Comparison of ENCODE assay signal across 30 mouse cellular contexts in the genomic region with DNA sequence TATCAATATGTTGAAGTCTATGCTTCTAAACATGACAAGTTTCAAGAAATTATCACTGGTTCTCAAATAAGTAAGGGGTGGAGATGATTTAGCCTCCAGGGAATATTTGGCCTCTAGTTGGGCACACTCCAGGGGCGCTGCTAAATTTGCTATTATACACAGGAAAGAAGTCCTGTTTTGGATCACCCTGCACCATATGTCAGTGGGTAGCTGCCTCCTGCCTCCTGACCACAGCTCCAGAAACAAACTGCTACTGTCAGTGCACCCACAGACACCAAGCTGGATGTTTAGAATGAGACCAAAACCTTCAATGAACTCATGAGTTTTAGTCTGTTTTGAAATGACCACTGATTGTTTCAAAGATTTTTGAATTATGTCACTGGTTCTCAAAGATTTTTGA. TPM values are rescaled to one million over a fixed set of nuclear protein-coding genes. Genes with fewer than 3 reads are reported as not detected.
A peak's percentile ranks its signal among the peaks of the same experiment; 100 is the strongest.
DNase-seq lines count a peak whose midpoint lies in the region; ATAC-seq and TF ChIP-seq lines count a peak whose summit lies in the region.
"Had no signal": no experiment of that assay in that cellular context is flagged by ENCODE, and none has a peak within 500 bp of the region (broad histone marks: within the 10 kb centered on the region; RNA-seq: fewer than 3 reads in every experiment).

No protein-coding gene starts in this region.

- no peak overlapping the region for H3K27ac ChIP-seq in cerebellum, adult 2 months (ENCODE audit: insufficient read depth, low read length)
- H3K27ac ChIP-seq: forebrain, embryonic 10.5 days; forebrain, embryonic 13.5 days; heart, adult 2 months; heart, embryonic 10.5 days; heart, embryonic 13.5 days; hindbrain, embryonic 14.5 days; hindbrain, postnatal 0 days had no signal

- H3K4me1 ChIP-seq in cerebellum, adult 2 months (ENCODE audit: control insufficient read depth, insufficient read depth, low read length): peaks cover 3% of the 10 kb centered on the region; the same call in 1 of the 2 replicates
- H3K4me1 ChIP-seq: forebrain, embryonic 13.5 days; heart, embryonic 10.5 days; heart, embryonic 13.5 days had no signal

- ATAC-seq in cerebellum, adult (ENCODE audit: insufficient number of reproducible peaks, low FRiP score, low TSS enrichment): peak; percentile 80; the same call in 1 of the 2 replicates
- ATAC-seq: activated CD4-positive, CD25-positive, alpha-beta regulatory T cell, adult 4 months; forebrain, embryonic 13.5 days; forebrain, embryonic 16.5 days; hindbrain, postnatal 0 days; inflammation-experienced regulatory T-cells, adult 6 months; intestine, embryonic 16.5 days had no signal

- WGBS in cerebellum, adult 2 months: 22% methylated on average over 1 of the region's 1 CpGs

- no peak overlapping the region for H3K4me3 ChIP-seq in cerebellum, adult 2 months (replicated peaks; ENCODE audit: insufficient read depth, low read depth, low read length)
- H3K4me3 ChIP-seq: forebrain, embryonic 10.5 days; forebrain, embryonic 13.5 days; heart, adult 2 months; heart, embryonic 10.5 days; heart, embryonic 13.5 days had no signal

- TF ChIP-seq CTCF in cerebellum, adult 2 months (IDR thresholded peaks at IDR 0.05; ENCODE audit: borderline replicate concordance, insufficient read depth, low read depth, low read length): no peak

- no peaks in the 10 kb centered on the region for H3K27me3 ChIP-seq in cerebellum, adult 2 months (ENCODE audit: control insufficient read depth, insufficient read depth, low read length)

- DNase-seq in cerebellum, postnatal 4 days (ENCODE audit: low spot score in 2 of 2): no peak
- DNase-seq in brain, adult 2 months (ENCODE audit: low read depth, low spot score): peak; percentile 52
- peak; percentile 12 to 60 for DNase-seq in cerebellum, adult 2 months
- DNase-seq in cerebellum, adult 9-11 months: peak; percentile 44
- no peak for DNase-seq in c-Kit-positive CD71-positive TER-119-positive erythroid progenitor cells, embryonic 14.5 days (ENCODE audit: low spot score)
- no peak for DNase-seq in gastrocnemius, postnatal 25 days
- DNase-seq in layer of hippocampus, postnatal 10 days (ENCODE audit: low spot score in 2 of 2): no peak
- DNase-seq: adrenal gland, adult 8-10 months; adrenal gland, postnatal 25 days; gastrocnemius, postnatal 36 days; heart, adult 2 months; heart, postnatal 14 days; heart, postnatal 4 days; kidney, adult 18-20 months had no signal

- TF ChIP-seq POLR2A in cerebellum, adult 2 months (IDR thresholded peaks at IDR 0.05; ENCODE audit: borderline replicate concordance, insufficient read depth, low read length): no peak

RNA-seq across cellular contexts. Expression of a gene that starts 34.2 kb away (rescaled TPM):
- polyA plus RNA-seq in cerebellum, adult 2 months (2012; rRNA removed): not detected in 2 replicates
- not detected for total RNA-seq in gastrocnemius, postnatal 25 days (2021)
- total RNA-seq in layer of hippocampus, postnatal 10 days (2021): not detected
- total RNA-seq: adrenal gland, adult 8-10 months; adrenal gland, postnatal 25 days; ES-E14; gastrocnemius, adult 8-10 months; gastrocnemius, postnatal 36 days; granulocyte monocyte progenitor cell, adult 5-6 weeks; heart, adult 2 months; heart, postnatal 14 days; heart, postnatal 4 days; hindbrain, postnatal 0 days had no signal
- polyA plus RNA-seq: activated CD4-positive, CD25-positive, alpha-beta regulatory T cell, adult 4 months; embryonic facial prominence, embryonic 11.5 days; forebrain, embryonic 13.5 days; forebrain, embryonic 16.5 days; frontal cortex, adult 2 months; heart, adult 2 months; hindbrain, embryonic 14.5 days; hindbrain, postnatal 0 days; inflammation-experienced regulatory T-cells, adult 6 months had no signal

Comparison
In these comparisons a context has a peak if more than half of its experiments do, and no peak if none do; other contexts are left out.
1. DNase-seq: peak in brain, adult 2 months (single experiment), cerebellum, adult 2 months (2 of 2) and cerebellum, adult 9-11 months (single experiment); none in cerebellum, postnatal 4 days (0 of 2), c-Kit-positive CD71-positive TER-119-positive erythroid progenitor cells, embryonic 14.5 days (single experiment), gastrocnemius, postnatal 25 days (single experiment) and layer of hippocampus, postnatal 10 days (0 of 2).